Mouse (Mus musculus) lung, adult 2 months (tissue): ENCODE results near the gene Pycr1.

Experiments used
- CTCF ChIP-seq: fragments of 200-500 bp; IDR thresholded peaks from 2 replicates; pipeline ENCODE4 v1.5.1; 2011; ENCODE audit warnings: mild to moderate bottlenecking, low read length, control low read depth; ENCODE audit not compliant: insufficient read depth
- POLR2A ChIP-seq: fragments of 200-500 bp; IDR thresholded peaks from 2 replicates; pipeline ENCODE4 v1.6.1; 2011; ENCODE audit warnings: low read depth, mild to moderate bottlenecking, control low read depth, low read length, borderline replicate concordance; ENCODE audit errors: extremely low read depth

DNA sequence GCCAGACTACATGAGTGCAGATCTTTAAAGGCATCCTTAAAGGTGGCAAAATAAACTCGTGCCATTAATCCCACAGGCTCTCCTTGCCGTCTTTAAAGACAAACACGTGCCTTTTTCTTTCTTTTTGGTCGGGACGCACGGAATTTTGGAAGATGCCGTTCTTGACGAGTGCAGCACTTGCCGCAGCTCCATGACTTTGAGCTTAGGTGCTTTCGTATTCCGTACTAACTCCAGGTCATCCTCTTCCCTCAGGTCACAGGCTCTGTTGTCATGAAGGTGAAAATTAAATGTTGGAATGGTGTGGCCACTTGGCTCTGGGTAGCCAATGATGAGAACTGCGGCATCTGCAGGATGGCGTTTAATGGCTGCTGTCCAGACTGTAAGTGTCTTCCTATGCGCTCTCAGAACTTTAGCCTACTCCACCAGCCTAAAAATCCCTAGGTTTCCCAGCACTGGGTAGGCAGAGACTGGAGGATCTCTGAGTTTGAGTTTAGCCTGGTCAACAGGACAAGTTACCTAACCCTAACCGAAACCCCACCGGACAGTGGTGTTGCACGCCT, 44.5 kb downstream of the Pycr1 start:
- no peak for TF ChIP-seq POLR2A
- TF ChIP-seq CTCF: no peak
